Mouse (Mus musculus) liver, adult 10 weeks (tissue): Measurements from ENCODE around the gene Fbxo31. TPM values are rescaled to one million over a fixed set of nuclear protein-coding genes. Genes with fewer than 3 reads are reported as not detected.

ENCODE experiments used
- polyA plus RNA-seq: library from polyadenylated mRNA; stranded (reverse); fragments of 350-450 nt; fragmentation: Illumina TruSeq; extraction: RNeasy Lipid Tissue Mini Kit (QIAGEN cat#74804); gene quantifications from one replicate; pipeline ENCODE4 v1.2.3, GENCODE M21; 2014; ENCODE audit warnings: low read depth, low replicate concordance

Gene Fbxo31
- polyA plus RNA-seq = 2.3 TPM

GRCm38 (mm10) chr8:121578676-121579451, at the start of gene Fbxo31:
Gene Fbxo31, minus strand, starts transcription at chr8:121578806.

GRCm38 (mm10) chr8:121590203-121591177, 11.9 kb upstream of the Fbxo31 start, which contains the start of gene Map1lc3b:
Gene Map1lc3b, plus strand, starts transcription at chr8:121590361.

DNA sequence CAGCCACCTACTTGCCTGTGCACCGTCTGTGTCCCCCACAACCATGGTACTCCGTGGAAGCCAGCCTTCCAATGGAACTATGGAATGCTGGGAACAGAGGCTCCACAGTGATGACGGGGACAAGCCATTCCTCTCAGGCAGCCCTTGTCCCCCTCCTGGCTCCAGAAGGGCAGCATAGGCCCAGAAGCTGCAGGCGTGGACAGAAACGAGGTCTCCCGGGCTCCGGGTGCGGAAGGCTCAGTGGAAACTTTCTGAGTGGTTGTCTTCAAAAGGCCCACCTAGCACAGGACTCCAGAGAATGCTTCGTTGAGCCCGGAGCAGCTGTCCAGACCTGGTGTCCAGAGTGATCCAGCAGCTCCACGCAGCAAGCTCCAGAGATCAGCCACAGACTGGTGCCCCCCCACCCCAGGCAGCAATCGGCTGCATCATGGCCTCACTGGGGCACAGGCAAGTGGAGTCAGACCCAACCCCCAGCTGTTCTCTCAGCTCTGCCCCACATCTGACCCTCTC, 34.3 kb downstream of the Fbxo31 start, which contains the start of gene 1700018B08Rik:
TSS of gene 1700018B08Rik (minus strand) at position 45 of the 510 bp plus-strand sequence.

Other genes starting within 250 kb of the Fbxo31 start
- gene 1700018B08Rik, start 34.5 kb downstream of the Fbxo31 start, polyA plus RNA-seq = not detected
- 26.0 TPM for gene Map1lc3b, start 11.6 kb upstream of the Fbxo31 start, polyA plus RNA-seq
- gene Zcchc14, start 74.1 kb upstream of the Fbxo31 start, polyA plus RNA-seq = 9.0 TPM
- not detected for gene Jph3, start 150.8 kb upstream of the Fbxo31 start, polyA plus RNA-seq